Comparison of ENCODE assay signal across 27 mouse cellular contexts in genomic region chr7:34995872-34996662, GRCm38 (mm10).
DNase-seq lines count a peak whose midpoint lies in the region; ATAC-seq and TF ChIP-seq lines count a peak whose summit lies in the region.
"Had no signal": no experiment of that assay in that cellular context is flagged by ENCODE, and none has a peak within 500 bp of the region (broad histone marks: within the 10 kb centered on the region; RNA-seq: fewer than 3 reads in every experiment).

No protein-coding gene starts in this region.

- no peaks in the 10 kb centered on the region for H3K9me3 ChIP-seq in heart, embryonic 10.5 days
- H3K9me3 ChIP-seq in heart, embryonic 15.5 days (replicated peaks) = no peaks in the 10 kb centered on the region
- H3K9me3 ChIP-seq: forebrain, embryonic 15.5 days; intestine, embryonic 15.5 days; liver, embryonic 12.5 days; megakaryocyte, embryonic 14.5 days; midbrain, embryonic 15.5 days; stomach, embryonic 15.5 days had no signal

- no peak for TF ChIP-seq POLR2A in heart, adult 2 months (IDR thresholded peaks at IDR 0.05; ENCODE audit: insufficient read depth, low read depth, low read length)

- no peak overlapping the region for H3K4me3 ChIP-seq in heart, embryonic 10.5 days
- no peak overlapping the region for H3K4me3 ChIP-seq in heart, embryonic 15.5 days
- no peak overlapping the region for H3K4me3 ChIP-seq in heart, adult 2 months
- H3K4me3 ChIP-seq: forebrain, embryonic 15.5 days; gastrocnemius, adult 2 months; intestine, embryonic 15.5 days; layer of hippocampus, adult 2 months; liver, embryonic 12.5 days; megakaryocyte, embryonic 14.5 days; midbrain, embryonic 15.5 days; stomach, embryonic 15.5 days had no signal

- no peak for TF ChIP-seq EP300 in heart, adult 2 months (IDR thresholded peaks at IDR 0.05; ENCODE audit: insufficient read depth, low read depth, low read length)

- no peak for TF ChIP-seq CTCF in heart, adult 2 months (IDR thresholded peaks at IDR 0.05)

- H3K27ac ChIP-seq in heart, embryonic 10.5 days = peak overlapping the region; percentile 52; the same call in 1 of the 2 replicates
- peak overlapping the region; percentile 19; the same call in 1 of the 2 replicates for H3K27ac ChIP-seq in heart, embryonic 15.5 days
- H3K27ac ChIP-seq in heart, adult 2 months = no peak overlapping the region
- H3K27ac ChIP-seq: forebrain, embryonic 15.5 days; gastrocnemius, adult 2 months; intestine, embryonic 15.5 days; layer of hippocampus, adult 2 months; liver, embryonic 12.5 days; midbrain, embryonic 15.5 days; stomach, embryonic 15.5 days had no signal

- H3K4me2 ChIP-seq in heart, embryonic 15.5 days = no peak overlapping the region
- H3K4me2 ChIP-seq: forebrain, embryonic 15.5 days; intestine, embryonic 15.5 days; liver, embryonic 12.5 days; midbrain, embryonic 15.5 days; stomach, embryonic 15.5 days had no signal

- intact Hi-C loops in heart, postnatal 36 days (cut with DNase I) = loop anchor here (10.0 kb wide), 1 partner anchor 581 kb away; no protein-coding TSS in a partner anchor
- intact Hi-C loops in heart, adult 2 months (cut with DNase I) = no loop called here
- intact Hi-C loops in left cerebral cortex, postnatal 4 days (cut with DNase I) = no loop called here

- peaks cover 20% of the 10 kb centered on the region for H3K4me1 ChIP-seq in heart, embryonic 10.5 days
- H3K4me1 ChIP-seq in heart, embryonic 15.5 days (replicated peaks) = peaks cover 12% of the 10 kb centered on the region; the same call in 1 of the 2 replicates
- H3K4me1 ChIP-seq in heart, adult 2 months (ENCODE audit: control insufficient read depth, insufficient read depth, low read length) = no peaks in the 10 kb centered on the region
- H3K4me1 ChIP-seq: intestine, embryonic 15.5 days; midbrain, embryonic 15.5 days; stomach, embryonic 15.5 days had no signal

- no peaks in the 10 kb centered on the region for H3K79me2 ChIP-seq in heart, adult 2 months (replicated peaks; ENCODE audit: control insufficient read depth, insufficient read depth, low read length)

- no peak overlapping the region for H3K9ac ChIP-seq in heart, embryonic 15.5 days
- no peak overlapping the region for H3K9ac ChIP-seq in heart, adult 2 months (ENCODE audit: low read depth, low read length)
- H3K9ac ChIP-seq: forebrain, embryonic 15.5 days; intestine, embryonic 15.5 days; liver, embryonic 12.5 days; liver, postnatal 0 days; midbrain, embryonic 15.5 days; stomach, embryonic 15.5 days had no signal

- DNase-seq in heart, embryonic 10.5 days (ENCODE audit: low spot score) = no peak
- DNase-seq in heart, postnatal 36 days = no peak
- DNase-seq in heart, adult 2 months = no peak
- peak; percentile 65 for DNase-seq in left cerebral cortex, postnatal 4 days
- DNase-seq in left cerebral cortex, adult 18-20 months (ENCODE audit: low spot score in 2 of 2) = no peak
- DNase-seq in lung, postnatal 25 days (ENCODE audit: low spot score) = no peak
- DNase-seq: adrenal gland, postnatal 14 days; cerebellum, adult 11-12 months; cerebellum, postnatal 25 days; gastrocnemius, adult 2 months; gastrocnemius, postnatal 36 days; heart, postnatal 4 days; kidney, adult 2 months; kidney, postnatal 36 days; liver, postnatal 0 days; lung, postnatal 4 days; right cerebral cortex, postnatal 25 days had no signal

- ATAC-seq in heart, embryonic 15.5 days (replicated peaks; ENCODE audit: insufficient number of reproducible peaks, insufficient read depth, low FRiP score, low read depth) = no peak
- ATAC-seq: CD4-positive, CD25-positive, alpha-beta regulatory T cell, adult 4 months; forebrain, embryonic 15.5 days; hindbrain, embryonic 16.5 days; intestine, embryonic 15.5 days; liver, embryonic 12.5 days; liver, postnatal 0 days; midbrain, embryonic 15.5 days had no signal

- WGBS in heart, embryonic 10.5 days = 64% methylated on average over 7 of the region's 7 CpGs
- WGBS in heart, embryonic 15.5 days = 58% methylated on average over 7 of the region's 7 CpGs
- 74% methylated on average over 7 of the region's 7 CpGs for WGBS in heart, adult 2 months

- H3K36me3 ChIP-seq in heart, embryonic 10.5 days = no peaks in the 10 kb centered on the region
- H3K36me3 ChIP-seq in heart, embryonic 15.5 days = no peaks in the 10 kb centered on the region
- H3K36me3 ChIP-seq in heart, adult 2 months (ENCODE audit: control insufficient read depth, insufficient read depth, low read length) = no peaks in the 10 kb centered on the region
- H3K36me3 ChIP-seq: forebrain, embryonic 15.5 days; intestine, embryonic 15.5 days; liver, embryonic 12.5 days; midbrain, embryonic 15.5 days; stomach, embryonic 15.5 days had no signal

- no peaks in the 10 kb centered on the region for H3K27me3 ChIP-seq in heart, embryonic 10.5 days (ENCODE audit: insufficient read depth, poor library complexity, severe bottlenecking)
- no peaks in the 10 kb centered on the region for H3K27me3 ChIP-seq in heart, embryonic 15.5 days
- H3K27me3 ChIP-seq in heart, adult 2 months (ENCODE audit: control insufficient read depth, insufficient read depth, low read length) = no peaks in the 10 kb centered on the region
- H3K27me3 ChIP-seq: forebrain, embryonic 15.5 days; intestine, embryonic 15.5 days; liver, embryonic 12.5 days; megakaryocyte, embryonic 14.5 days; midbrain, embryonic 15.5 days; stomach, embryonic 15.5 days had no signal
